Mouse (Mus musculus) left cerebral cortex, adult 18-20 months (tissue): ENCODE results near the gene Trak1. TPM values are rescaled to one million over a fixed set of nuclear protein-coding genes. Genes with fewer than 3 reads are reported as not detected.
"Not testable (repeated sequence)": the region's sequence is repeated elsewhere in the genome, so short reads cannot be mapped to it uniquely, and the experiment has no call there.

Experiments
- DNase-seq, 2 experiments: peaks; one replicate each; pipeline ENCODE4 v3.0.0; 2021 to 2022; ENCODE audit warnings: low spot score in 2 of 2, mixed read lengths in 1 of 2
- total RNA-seq, 2 experiments: library from RNA; stranded (reverse); gene quantifications; 2 replicates each; pipeline ENCODE4 v1.2.3; 2021

Gene Trak1
- total RNA-seq, 2 experiments from 2014 or later, result 239 to 275 TPM

DNA sequence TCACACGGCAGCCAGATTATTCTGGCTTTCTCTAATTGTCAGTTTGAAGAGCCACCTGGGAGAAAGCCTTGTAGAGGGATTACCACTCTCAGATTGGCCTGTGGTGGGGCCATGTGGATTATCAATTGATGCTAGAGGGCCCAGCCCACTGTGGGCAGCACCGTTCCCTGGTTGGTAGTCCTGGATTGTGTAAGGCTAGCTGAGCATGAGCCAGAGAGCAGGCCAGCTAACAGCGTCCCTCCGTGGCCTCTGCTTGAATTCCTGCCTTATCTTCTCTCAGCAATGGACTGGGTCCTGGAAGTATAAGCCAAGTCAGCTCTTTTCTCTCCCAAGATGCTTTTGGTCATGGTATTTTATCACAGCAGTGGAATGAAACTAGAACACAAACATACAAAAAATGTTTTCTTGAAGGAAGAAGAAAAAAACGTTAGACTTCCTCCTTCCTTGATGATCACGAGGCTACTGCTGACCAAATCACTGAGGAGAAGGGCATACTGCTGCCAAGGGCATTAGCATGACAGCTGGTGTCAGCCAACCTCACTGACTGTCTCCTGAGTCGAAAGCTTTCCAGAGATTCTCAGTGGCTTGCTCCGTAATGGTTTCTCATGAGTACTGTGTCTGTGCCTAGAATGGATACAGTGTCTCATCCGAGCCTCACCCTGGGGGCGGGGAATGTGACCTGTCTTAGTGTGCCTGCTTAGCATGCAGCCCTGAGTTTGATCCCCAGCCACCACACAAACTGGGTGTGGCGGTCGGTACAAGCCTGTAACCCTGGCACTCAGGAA is 19.5 kb downstream of the Trak1 start:
- no peak for DNase-seq

DNA sequence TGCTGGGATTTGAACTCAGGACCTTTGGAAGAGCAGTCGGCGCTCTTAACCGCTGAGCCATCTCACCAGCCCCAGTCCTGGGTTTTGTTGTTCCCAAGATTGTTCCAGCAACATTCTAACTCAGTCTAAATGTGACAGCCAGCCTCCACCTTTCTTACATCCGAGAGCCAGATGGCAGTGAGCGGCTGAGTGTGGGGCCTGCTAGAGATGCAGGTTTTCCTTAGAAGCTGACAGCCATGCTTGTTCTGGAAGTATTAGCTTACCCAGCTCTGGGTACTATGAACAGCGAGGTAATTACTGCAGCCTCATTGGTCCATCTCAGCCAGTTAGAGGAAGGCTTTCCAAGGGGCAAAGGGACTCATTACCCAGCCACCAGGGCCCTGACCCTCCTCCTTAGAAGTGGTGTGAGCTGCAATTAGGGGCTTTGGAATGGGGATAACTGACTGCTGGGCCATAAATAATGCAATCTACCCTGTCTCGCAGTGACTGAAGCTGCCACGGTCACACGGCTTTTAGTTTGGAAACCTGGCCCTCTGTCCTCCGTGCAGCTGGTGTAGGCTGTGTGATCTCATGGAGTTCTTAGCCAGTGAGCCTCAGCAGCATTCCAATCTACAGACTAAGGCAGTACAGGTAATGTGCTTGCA is 22.1 kb downstream of the Trak1 start:
- DNase-seq, result peak; percentile 49 to 57

DNA sequence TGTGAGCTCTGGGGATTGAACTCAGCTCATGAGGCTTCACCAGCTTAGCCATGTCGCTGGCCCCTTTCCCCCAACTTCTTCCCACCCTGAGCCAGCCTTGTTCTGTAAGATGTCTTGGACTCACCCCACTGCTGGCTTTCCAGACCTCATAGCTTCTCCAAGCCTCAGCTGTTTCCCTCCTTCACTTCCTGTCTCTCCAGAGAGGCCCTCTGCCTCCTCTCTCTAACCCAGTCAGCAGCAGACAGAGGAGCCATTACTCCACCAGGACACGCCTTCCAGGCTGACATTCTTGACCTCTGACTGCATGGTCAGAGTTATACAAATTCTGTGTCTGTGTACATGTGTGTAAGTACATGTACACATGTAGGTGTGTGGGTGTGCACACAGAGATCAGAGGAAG is 23.1 kb downstream of the Trak1 start:
- no peak for DNase-seq

DNA sequence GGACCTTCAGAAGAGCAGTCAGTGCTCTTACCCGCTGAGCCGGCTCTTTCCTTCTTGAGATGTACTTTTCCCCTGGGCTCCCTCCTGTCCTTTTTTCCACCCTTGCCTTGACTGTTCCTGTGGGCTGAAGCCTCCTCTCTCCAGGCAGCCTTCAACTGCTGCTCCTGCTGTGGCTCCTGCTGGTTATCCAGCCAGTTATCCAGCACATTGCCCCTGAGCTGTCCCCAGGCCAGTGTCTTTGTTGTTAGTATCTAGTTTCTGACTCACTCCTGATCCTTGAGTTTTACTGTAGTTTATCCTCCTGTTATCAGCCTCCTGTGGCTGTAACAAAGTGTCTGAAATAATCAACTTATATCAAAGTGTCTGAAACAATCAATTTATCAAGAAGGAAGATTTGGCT is 23.8 kb downstream of the Trak1 start:
- no peak for DNase-seq

DNA sequence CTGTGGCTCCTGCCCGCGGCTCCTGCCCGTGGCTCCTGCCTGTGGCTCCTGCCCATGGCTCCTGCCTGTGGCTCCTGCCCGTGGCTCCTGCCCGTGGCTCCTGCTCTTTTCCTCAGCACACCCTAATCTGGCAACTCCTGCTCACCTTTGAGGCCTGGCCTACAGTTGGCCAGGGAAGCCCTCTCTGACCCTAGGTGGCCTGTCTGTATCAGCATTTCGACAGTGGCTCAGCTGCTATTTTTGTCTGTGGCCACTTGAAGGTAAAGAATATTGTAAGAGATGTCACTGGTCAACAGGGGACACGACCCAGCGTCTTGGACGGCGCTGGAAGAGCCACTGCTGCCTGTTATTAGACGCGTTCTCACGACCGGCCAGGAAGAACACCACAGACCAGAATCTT is 24.7 kb downstream of the Trak1 start:
- DNase-seq, result no peak

DNA sequence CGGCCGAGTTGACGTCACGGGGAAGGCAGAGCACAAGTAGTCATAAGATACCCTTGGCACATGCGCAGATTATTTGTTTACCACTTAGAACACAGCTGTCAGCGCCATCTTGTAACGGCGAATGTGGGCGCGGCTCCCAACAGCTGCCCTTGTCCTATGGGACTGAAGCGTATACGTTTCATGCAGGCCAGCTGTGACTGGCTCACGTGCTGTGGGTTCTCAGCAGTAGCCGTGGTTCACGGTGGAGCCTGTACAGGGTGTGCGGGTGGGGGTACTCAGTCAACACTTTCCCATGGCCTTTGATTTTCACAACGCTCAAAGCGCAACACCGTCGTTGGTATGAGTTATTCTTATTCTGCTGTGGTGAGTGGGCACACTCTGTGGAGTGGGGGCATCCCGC is 31.0 kb downstream of the Trak1 start:
- not testable (repeated sequence) for DNase-seq

DNA sequence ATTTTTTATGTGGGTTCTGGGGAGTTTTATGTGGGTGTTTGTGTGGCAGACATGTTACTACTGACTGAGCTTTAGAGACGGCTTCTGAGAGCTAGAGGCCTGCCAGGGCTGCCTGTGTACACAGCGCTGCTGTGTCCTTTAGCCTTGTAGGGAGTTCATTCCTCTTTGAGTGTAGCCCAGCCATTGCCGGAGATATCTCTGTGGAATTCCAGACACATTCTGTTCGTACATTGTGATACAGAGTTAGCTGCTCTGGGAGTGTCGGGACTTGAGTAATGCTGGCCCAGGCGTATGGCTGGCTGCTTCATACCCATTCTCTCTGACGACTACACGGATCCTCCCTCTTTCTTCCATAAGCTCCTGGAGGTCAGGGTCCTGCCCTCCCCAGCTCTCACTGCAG is 31.9 kb downstream of the Trak1 start:
- no peak for DNase-seq

DNA sequence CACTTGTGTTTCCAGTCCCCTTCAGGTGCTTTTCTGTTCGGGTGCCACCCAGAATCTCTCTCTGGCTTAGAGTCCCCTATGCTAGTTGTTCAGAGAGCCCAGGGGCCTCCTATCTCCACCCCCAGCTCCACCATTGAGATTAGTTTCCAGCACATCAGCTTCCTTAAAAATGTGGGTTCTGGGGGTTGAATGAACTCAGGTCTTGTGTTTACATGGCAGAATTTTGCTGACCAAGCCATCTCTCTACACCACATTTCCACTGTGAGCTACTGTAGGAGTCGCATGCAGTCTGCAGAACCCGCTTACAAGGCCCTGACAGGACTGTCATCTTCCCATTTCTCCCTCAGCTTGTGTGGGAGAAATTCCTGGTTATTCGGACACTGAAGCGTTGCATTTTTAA is 32.8 kb downstream of the Trak1 start:
- no peak for DNase-seq

DNA sequence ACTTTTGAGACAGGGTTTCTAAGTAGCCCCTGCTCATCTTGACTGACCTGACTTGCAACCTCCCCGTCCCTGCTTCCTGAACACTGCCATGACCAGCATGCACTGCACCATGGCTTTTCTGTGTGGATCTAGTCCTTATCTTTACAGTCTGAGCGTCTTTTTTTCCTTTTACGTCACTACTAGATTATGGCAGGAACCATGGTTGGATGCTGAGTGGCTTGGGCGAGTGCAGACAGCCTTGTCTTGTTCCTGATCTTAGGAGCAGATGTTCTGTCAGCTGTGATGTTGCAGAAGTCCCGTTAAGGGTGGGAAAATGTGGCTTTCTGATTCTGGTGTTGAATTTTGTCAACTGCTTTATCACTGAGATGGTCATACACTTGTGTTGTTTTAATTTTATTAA is 34.1 kb downstream of the Trak1 start:
- no peak for DNase-seq

DNA sequence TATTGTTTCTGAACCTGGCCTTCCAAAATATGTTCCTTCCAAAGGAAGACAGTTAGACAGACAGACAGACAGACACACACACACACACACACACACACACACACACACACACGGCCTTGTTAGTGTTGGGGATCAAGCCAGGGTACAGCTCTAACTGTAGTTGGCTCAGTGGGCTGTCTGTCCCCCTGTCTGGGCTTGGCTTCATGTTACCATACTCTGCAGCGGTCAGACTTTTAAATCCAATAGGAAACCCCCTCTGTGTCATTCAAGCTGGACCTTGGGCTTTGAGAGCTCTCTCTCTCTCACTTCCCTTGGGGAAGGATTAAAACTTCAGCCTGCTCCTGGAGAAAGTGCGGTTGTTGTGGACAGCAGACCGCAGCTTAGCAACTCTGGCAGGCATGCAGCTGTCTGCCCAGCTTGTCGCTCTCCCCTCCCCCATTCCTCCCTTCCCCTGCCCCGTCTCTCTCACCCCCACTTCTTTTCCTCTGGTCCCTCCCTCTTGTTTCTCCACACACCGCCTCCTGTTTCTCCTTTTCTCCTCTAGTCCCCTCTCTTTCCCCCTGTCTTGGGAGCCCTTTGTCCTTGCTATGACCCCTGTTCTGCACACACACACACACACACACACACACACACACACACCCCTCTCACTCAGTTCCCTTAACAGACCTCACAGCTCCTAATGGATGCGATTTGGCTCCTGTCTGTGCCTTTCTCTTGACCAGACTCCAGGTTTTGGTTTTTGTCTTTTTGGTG is 34.8 kb downstream of the Trak1 start:
- DNase-seq, result no peak

DNA sequence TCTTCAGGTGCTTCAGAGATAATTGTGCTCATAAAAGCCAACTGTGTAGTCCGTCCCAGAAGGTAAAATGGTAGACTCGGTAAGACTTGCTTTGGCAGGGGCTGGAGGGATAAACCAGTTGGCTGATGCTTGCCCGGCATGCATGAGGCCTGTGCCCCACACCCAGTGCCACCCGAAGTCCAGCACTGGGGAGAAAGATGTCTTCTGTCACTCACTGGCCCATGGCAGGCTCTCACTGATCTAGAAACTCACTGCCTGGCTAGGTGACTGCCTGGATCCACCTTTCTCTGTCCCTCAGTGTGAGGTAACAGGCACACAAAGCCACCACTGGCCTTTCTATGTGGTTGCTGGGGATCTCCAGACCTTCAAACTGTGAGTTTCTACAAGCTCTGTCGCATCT is 36.3 kb downstream of the Trak1 start:
- no peak for DNase-seq

DNA sequence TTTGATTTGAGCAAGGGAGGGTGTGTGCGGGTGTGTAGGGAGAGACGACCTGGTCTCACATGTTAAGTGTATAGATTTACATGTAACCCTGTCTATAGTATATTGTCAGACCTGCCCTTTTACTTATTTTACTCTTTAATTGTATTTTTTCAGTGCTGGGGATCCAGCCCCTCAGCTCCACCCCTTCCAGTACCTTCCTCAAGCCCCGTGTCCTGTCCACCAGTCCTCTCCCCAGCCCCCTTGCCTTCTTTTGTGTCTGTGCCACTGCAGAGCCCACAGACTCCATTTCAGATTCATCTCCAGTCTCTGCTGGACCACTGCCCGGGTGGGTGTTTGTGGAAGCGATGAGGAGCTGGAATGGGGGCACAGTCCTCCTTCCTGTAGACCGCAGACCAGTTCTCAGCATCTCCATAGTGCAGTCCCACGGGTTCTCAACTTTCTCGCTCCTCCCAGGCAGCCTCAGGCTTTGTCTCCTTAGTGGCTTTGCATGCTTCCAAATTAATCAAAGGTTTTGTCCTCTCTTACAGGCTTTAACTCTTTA is 37.1 kb downstream of the Trak1 start:
- DNase-seq, result no peak

DNA sequence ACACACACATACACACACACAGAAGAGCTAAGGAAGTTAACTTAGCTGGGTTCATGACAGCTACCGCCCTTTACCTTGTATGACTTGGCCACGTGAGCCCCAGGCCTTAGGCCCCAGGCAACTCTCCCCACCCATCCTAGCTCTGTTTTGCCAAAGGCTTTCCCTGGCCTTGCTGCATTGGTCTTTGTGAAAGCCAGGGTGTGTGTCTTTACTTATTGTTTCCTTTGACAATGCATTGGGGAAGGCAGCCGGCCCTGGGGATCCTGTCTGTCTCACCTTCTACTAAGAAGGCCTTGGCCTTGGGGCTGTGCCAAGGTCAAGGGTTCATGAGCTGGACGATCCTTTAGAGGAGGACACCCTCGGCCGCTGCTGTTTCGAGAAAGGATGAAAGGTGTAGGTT is 38.3 kb downstream of the Trak1 start:
- no peak for DNase-seq

DNA sequence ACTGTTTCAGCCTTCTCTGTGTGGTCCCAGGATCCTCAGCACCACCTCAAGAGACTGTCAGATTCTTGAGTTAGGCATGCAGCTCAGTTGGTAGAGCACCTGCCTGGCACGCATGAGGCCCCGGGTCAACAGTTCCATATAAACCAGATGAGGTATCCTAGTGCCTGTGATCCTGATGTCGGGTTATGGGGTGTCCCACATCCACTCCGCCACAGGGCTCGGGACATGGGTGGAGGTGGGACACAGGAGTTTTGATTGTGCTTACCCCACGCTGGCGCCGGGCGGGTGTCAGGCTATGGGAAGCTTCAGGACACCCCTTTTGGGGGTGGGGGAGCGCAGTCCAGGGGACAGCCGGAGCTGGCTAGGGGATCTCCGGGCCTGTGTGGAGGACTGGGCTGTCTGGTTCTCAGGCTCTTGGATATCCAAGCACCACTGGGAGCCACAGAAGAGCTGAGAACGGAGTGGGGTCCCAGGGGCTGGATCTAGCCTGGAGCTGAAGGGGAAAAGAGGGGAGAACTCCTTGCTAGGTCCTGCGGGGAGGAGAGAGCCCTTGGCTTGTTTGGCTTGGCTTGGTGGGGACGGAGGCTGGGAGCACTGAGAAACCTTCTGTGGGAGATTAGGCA is 39.1 kb downstream of the Trak1 start:
- no peak for DNase-seq

DNA sequence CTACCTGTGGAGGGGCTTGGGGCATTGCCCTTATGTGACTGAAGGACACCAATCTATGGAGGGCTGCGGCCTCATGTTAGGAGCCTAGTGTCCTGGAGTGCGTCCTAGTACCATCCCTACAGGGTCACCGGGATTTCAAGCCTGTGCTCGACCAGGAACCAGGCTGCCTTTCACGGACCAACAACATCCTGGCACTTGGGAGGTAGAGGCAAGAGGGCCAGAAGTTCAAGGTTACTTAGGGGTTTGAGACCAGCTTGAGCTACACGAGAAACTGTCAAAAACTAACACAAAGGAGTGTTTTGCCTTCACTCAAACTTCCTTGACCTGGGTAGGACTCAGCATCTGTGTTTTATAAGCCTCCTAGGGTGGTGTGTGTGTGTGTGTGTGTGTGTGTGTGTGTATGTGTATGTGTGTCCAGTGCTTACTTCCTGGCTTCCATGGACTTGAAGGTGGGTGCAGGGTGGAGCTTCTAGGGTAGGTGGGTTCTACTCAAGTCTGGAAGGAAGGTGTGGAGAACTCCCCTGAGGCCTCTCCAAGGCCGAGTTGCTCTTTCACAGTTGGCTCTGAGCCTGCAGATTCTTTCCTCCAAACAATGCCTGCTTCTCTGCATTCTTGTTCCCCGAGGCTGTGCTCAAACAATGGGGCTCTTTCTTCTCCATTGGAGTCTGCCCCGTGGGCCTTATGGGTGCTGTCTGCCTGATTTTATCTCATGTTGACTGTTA is 40.1 kb downstream of the Trak1 start:
- no peak for DNase-seq

DNA sequence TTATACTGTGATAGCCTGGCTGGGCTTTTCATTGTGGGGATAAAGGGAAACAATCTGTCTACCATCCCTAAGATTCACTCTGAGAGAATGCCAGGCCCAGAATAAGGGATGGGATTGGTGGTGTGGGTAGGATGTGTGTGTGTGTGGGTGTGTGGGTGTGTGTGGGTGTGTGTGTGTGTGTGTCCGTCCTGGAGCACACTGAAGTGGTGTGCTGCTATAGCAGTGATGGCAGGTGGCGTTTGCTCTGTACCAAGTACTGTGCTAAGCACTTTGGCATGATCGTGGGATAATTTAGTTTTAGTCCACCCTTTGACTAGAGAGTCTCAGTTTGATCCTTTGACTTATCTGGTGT is 40.6 kb downstream of the Trak1 start:
- DNase-seq, result no peak

DNA sequence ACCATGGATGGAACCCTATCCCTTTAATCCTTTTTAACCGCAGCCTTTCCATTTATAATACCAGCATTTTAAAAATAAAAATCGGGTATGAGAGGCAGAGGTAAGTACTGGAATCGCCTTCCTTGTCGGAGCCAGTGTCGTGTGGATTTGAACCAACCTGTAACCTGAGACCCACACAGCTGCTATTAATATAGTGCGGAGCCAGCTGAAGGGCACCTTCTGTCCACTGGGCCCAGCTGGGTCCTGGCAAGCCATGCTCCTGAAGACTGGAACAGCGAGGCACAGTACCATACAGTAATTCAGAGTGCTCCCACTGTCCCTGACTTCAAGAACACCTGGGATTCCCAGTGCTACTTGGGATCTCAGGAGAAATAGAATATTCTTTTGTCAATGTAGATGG is 44.5 kb downstream of the Trak1 start:
- no peak for DNase-seq

DNA sequence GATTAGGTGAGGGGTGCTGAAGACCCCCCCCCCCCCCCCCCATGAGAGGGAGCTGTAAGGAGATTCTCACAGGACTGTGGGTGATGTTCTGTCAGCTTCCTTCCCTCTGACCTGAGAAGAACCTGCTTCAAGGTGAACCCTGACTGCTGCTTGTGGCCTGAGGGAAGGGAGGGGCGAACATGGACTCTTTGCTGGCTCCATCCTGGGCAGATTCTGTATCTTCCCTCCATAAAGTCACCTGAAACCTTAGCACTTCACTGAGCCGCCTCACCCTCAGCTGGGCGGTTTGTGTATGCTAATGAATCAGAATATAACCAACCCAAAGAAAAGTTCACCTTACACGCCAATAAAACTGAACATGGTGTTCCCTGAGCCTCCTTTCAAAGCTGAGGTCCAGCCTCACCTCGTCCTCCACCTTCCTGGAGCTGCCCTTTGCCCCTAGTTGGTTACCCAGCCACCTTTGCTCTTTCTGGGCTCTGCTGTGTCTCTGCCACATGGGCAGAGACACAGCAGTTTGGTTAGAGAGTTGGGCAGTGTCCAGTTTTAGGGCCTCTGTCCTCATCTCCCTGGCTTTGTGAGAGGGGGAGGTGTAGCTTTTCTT is 45.3 kb downstream of the Trak1 start:
- no peak for DNase-seq

DNA sequence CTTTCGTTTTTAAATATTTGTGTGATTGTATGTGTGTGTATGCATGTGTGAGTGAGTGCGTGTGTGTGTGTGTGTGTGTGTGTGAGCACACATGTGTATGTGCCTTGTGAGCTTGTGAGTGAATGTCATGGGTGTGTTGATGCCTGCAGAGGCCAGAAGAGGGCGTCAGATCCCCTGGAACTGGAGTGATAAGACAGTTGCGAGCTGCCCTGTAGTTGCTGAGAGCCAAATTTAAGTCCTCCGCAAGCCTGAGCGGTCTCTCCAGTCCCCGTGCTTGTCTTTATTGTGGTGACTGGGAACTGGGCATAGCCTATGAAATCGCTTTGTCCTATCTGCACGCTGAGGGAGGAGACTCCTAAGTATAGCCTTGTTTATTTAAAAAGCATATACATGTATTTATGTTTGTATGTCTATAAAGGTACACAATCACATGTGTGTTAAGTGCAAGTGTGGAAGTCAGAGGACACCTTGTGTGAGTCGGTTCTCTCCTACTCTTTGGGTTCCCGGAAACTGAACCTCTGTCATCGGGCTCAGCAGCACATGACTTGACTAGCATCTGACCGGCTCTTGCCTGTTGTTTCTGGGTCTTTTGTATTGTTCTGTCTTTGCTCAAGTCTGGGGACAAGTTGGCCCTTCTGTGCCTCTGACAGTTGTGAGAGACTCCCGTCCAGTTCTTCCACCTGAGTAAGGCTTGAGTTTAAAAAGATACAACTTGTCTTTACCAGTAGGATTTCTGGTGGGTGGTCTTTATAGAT is 46.0 kb downstream of the Trak1 start:
- no peak for DNase-seq

DNA sequence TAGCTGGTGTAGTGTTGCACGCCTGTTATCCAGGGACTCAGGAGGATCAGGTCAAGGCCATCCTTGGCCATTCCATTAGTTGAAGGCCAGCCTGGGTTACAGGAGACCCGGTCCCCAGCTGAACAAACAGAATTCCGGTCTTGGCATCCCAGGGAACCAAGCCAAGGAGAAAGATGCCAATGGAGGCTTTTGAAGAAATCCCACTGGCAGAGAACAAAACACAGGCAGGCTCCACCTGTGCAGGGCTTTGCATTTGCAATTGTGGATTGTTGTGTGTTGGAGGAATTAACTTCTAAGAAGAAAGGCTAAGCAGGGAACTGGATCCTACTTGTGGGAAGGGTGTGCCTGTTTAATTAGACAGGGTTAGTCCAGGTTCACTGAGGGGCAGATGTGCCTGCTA is 47.0 kb downstream of the Trak1 start:
- DNase-seq, result no peak
